Mouse (Mus musculus) liver, adult 2 months (tissue): ENCODE measurements around the gene Lin52.

ENCODE experiments used
- CTCF ChIP-seq: fragments of 200-500 bp; IDR thresholded peaks from 2 replicates; pipeline ENCODE4 v1.5.1; 2011; ENCODE audit warnings: low read depth, low read length, control low read depth
- POLR2A ChIP-seq: fragments of 200-500 bp; IDR thresholded peaks from 2 replicates; pipeline ENCODE4 v1.6.1; 2011; ENCODE audit warnings: low read length, control low read depth; ENCODE audit not compliant: insufficient read depth; ENCODE audit errors: extremely low read depth

GRCm38 (mm10) chr12:84496795-84497194 is 45.6 kb downstream of the Lin52 start:
- TF ChIP-seq CTCF (no peak), POLR2A (no peak)
